Mouse (Mus musculus): ENCODE data around the gene B130006D01Rik. TPM values are rescaled to one million over a fixed set of nuclear protein-coding genes. Genes with fewer than 3 reads are reported as not detected.
"Not testable (repeated sequence)": the region's sequence is repeated elsewhere in the genome, so short reads cannot be mapped to it uniquely, and the experiment has no call there.

B130006D01Rik gene
- polyA plus RNA-seq, 1 experiment from 2014 or later, result 1.1 TPM

GRCm38 (mm10) chr11:95749619-95750018 is 26.2 kb downstream of the B130006D01Rik start:
- Histone ChIP-seq H3K36me3 (ENCODE audit: control insufficient read depth, insufficient read depth, low read length) (peaks cover 30% of the 10 kb centered on the region), H3K27me3 (replicated peaks; ENCODE audit: control insufficient read depth, insufficient read depth, low read length) (no peaks in the 10 kb centered on the region), H3K4me3 (ENCODE audit: low read depth, low read length) (no peak overlapping the region), H3K4me2 (ENCODE audit: low read depth, low read length) (no peak overlapping the region), H3K27ac (replicated peaks; ENCODE audit: low read depth, low read length) (no peak overlapping the region), H3K9ac (ENCODE audit: low read depth, low read length) (no peak overlapping the region), H3K9me3 (ENCODE audit: control insufficient read depth, low read length) (no peaks in the 10 kb centered on the region), H3K4me1 (ENCODE audit: control insufficient read depth, insufficient read depth, low read length) (no peaks in the 10 kb centered on the region)
- no peak for DNase-seq (ENCODE audit: low spot score)
- no peak for ATAC-seq (ENCODE audit: low read depth)
- 85% methylated on average over 15 of the region's 15 CpGs for WGBS

- no peak overlapping the region for H3K9ac ChIP-seq (ENCODE audit: low read depth, low read length)
- H3K4me3 ChIP-seq (ENCODE audit: low read depth, low read length), result no peak overlapping the region
- no peak overlapping the region for H3K4me2 ChIP-seq (ENCODE audit: low read depth, low read length)
- no peaks in the 10 kb centered on the region for H3K9me3 ChIP-seq (ENCODE audit: control insufficient read depth, low read length)
- WGBS, result 7% methylated on average over 1 of the region's 1 CpGs
- H3K36me3 ChIP-seq (ENCODE audit: control insufficient read depth, insufficient read depth, low read length), result peaks cover 43% of the 10 kb centered on the region
- peak; percentile 67 for DNase-seq (ENCODE audit: low spot score)
- no peak for ATAC-seq (ENCODE audit: low read depth)
- H3K27me3 ChIP-seq (replicated peaks; ENCODE audit: control insufficient read depth, insufficient read depth, low read length), result no peaks in the 10 kb centered on the region
- no peak overlapping the region for H3K27ac ChIP-seq (replicated peaks; ENCODE audit: low read depth, low read length)
- no peaks in the 10 kb centered on the region for H3K4me1 ChIP-seq (ENCODE audit: control insufficient read depth, insufficient read depth, low read length)
Measured at GRCm38 (mm10) chr11:95750995-95751394, 27.6 kb downstream of the B130006D01Rik start.

- H3K27me3 ChIP-seq (replicated peaks; ENCODE audit: control insufficient read depth, insufficient read depth, low read length); ATAC-seq (ENCODE audit: low read depth); H3K27ac ChIP-seq (replicated peaks; ENCODE audit: low read depth, low read length); DNase-seq (ENCODE audit: low spot score); H3K4me1 ChIP-seq (ENCODE audit: control insufficient read depth, insufficient read depth, low read length); H3K9ac ChIP-seq (ENCODE audit: low read depth, low read length); H3K4me3 ChIP-seq (ENCODE audit: low read depth, low read length); H3K4me2 ChIP-seq (ENCODE audit: low read depth, low read length); H3K9me3 ChIP-seq (ENCODE audit: control insufficient read depth, low read length): not testable (repeated sequence)
- peaks cover 53% of the 10 kb centered on the region for H3K36me3 ChIP-seq (ENCODE audit: control insufficient read depth, insufficient read depth, low read length)
- WGBS, result 100% methylated on average over 4 of the region's 4 CpGs
Measured at GRCm38 (mm10) chr11:95755137-95755536, 31.8 kb downstream of the B130006D01Rik start.

DNA sequence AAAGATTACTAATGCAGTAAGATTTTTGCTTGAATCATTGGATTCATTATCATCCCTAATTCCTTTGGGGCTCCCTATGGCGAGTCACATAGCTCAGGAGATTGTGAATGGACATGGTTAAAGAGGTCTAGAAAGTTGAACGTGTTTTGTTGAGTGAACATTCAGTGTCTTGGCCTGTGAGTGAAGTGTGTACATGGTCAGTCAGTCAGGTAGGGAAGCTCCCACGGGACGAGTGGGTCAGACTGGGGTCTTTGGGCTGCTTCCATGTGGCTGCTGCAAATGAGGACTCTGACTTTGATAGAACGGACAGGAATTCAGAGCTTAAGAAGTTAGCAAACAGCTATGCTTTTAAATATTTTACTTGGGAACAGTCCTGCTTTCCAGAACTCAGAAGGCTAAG is 37.1 kb downstream of the B130006D01Rik start:
- H3K27me3 ChIP-seq (replicated peaks; ENCODE audit: control insufficient read depth, insufficient read depth, low read length), result no peaks in the 10 kb centered on the region
- H3K9ac ChIP-seq (ENCODE audit: low read depth, low read length), result no peak overlapping the region
- no peak overlapping the region for H3K4me2 ChIP-seq (ENCODE audit: low read depth, low read length)
- no peaks in the 10 kb centered on the region for H3K4me1 ChIP-seq (ENCODE audit: control insufficient read depth, insufficient read depth, low read length)
- no peak for ATAC-seq (ENCODE audit: low read depth)
- 86% methylated on average over 5 of the region's 5 CpGs for WGBS
- H3K36me3 ChIP-seq (ENCODE audit: control insufficient read depth, insufficient read depth, low read length), result peaks cover 45% of the 10 kb centered on the region
- H3K27ac ChIP-seq (replicated peaks; ENCODE audit: low read depth, low read length), result no peak overlapping the region
- no peak overlapping the region for H3K4me3 ChIP-seq (ENCODE audit: low read depth, low read length)
- no peak for DNase-seq (ENCODE audit: low spot score)
- no peaks in the 10 kb centered on the region for H3K9me3 ChIP-seq (ENCODE audit: control insufficient read depth, low read length)

DNA sequence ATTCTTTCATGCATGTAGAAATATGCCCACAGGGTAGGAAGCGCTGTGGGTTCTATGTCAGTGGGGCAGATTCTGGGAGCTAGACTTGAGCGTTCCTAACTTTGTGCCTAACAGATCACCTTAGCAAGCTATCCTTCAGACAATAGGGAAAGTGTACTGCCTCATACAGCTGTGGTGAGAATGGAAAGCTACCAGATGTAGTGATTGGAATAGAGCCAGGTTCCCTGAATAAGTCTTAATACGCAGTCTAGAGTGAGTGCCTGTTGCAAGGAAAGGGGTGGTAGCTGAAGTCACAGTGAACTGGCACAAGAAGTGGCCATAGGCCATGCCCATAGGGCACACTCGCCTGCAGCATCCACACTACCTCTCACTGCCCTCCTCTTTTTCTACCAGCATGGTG is 39.6 kb downstream of the B130006D01Rik start:
- Histone ChIP-seq H3K4me1 (ENCODE audit: control insufficient read depth, insufficient read depth, low read length) (no peaks in the 10 kb centered on the region), H3K4me2 (ENCODE audit: low read depth, low read length) (no peak overlapping the region), H3K27me3 (replicated peaks; ENCODE audit: control insufficient read depth, insufficient read depth, low read length) (no peaks in the 10 kb centered on the region), H3K4me3 (ENCODE audit: low read depth, low read length) (no peak overlapping the region), H3K36me3 (ENCODE audit: control insufficient read depth, insufficient read depth, low read length) (peaks cover 27% of the 10 kb centered on the region), H3K9me3 (ENCODE audit: control insufficient read depth, low read length) (no peaks in the 10 kb centered on the region), H3K9ac (ENCODE audit: low read depth, low read length) (no peak overlapping the region), H3K27ac (replicated peaks; ENCODE audit: low read depth, low read length) (no peak overlapping the region)
- WGBS, result 57% methylated on average over 4 of the region's 4 CpGs
- peak; percentile 48 for DNase-seq (ENCODE audit: low spot score)
- ATAC-seq (ENCODE audit: low read depth), result no peak

DNA sequence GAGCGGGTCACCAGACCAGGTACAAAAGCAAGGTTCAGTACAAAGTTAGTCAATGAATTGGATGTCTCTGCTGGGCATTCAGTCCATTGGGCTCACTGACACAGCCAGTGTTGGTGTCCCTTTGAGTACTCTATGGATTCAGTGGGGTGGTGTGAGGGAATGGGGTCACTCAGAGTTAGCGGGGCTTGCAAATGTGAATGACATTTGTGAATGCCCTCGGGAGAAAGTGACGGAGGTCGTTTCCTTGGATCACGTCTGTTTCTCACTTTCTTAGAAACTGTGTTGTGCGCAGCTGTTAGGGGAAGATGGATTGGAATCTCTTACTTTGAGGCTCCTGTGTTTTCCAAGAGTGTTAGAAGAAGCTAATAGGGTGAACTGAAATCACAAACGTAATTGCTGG is 41.4 kb downstream of the B130006D01Rik start:
- Histone ChIP-seq H3K27ac (replicated peaks; ENCODE audit: low read depth, low read length) (no peak overlapping the region), H3K4me1 (ENCODE audit: control insufficient read depth, insufficient read depth, low read length) (no peaks in the 10 kb centered on the region), H3K9me3 (ENCODE audit: control insufficient read depth, low read length) (no peaks in the 10 kb centered on the region), H3K27me3 (replicated peaks; ENCODE audit: control insufficient read depth, insufficient read depth, low read length) (no peaks in the 10 kb centered on the region), H3K4me2 (ENCODE audit: low read depth, low read length) (no peak overlapping the region), H3K9ac (ENCODE audit: low read depth, low read length) (no peak overlapping the region), H3K4me3 (ENCODE audit: low read depth, low read length) (no peak overlapping the region), H3K36me3 (ENCODE audit: control insufficient read depth, insufficient read depth, low read length) (peaks cover 39% of the 10 kb centered on the region)
- ATAC-seq (ENCODE audit: low read depth) (no peak), DNase-seq (ENCODE audit: low spot score) (no peak)
- 71% methylated on average over 8 of the region's 8 CpGs for WGBS

GRCm38 (mm10) chr11:95765334-95765733 is 41.9 kb downstream of the B130006D01Rik start:
- Histone ChIP-seq H3K4me3 (ENCODE audit: low read depth, low read length) (no peak overlapping the region), H3K9me3 (ENCODE audit: control insufficient read depth, low read length) (no peaks in the 10 kb centered on the region), H3K36me3 (ENCODE audit: control insufficient read depth, insufficient read depth, low read length) (peaks cover 43% of the 10 kb centered on the region), H3K27ac (replicated peaks; ENCODE audit: low read depth, low read length) (no peak overlapping the region), H3K4me1 (ENCODE audit: control insufficient read depth, insufficient read depth, low read length) (no peaks in the 10 kb centered on the region), H3K9ac (ENCODE audit: low read depth, low read length) (no peak overlapping the region), H3K27me3 (replicated peaks; ENCODE audit: control insufficient read depth, insufficient read depth, low read length) (no peaks in the 10 kb centered on the region), H3K4me2 (ENCODE audit: low read depth, low read length) (no peak overlapping the region)
- DNase-seq (ENCODE audit: low spot score) (no peak), ATAC-seq (ENCODE audit: low read depth) (no peak)
- WGBS, result 91% methylated on average over 10 of the region's 10 CpGs

DNA sequence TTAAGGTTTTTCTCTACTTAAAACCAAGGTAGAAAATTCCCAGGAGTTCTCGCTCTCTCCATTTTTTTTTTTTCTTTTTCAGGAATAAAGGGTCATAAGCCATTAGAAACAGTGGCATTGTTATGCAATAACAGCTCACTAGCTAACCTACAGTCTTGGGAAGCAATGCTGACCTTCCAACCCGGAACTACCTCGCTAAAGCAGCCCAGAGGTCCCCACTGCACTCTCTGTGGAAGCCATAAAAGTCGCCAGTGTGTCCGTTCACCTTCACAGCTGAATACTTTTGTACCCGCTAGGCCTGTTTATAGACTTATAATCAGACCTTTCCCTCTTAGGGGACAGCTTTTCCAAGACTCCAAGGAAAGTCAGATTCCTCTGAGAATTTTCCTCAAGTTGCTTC is 44.9 kb downstream of the B130006D01Rik start:
- Histone ChIP-seq H3K9me3 (ENCODE audit: control insufficient read depth, low read length) (no peaks in the 10 kb centered on the region), H3K27ac (replicated peaks; ENCODE audit: low read depth, low read length) (no peak overlapping the region), H3K4me3 (ENCODE audit: low read depth, low read length) (no peak overlapping the region), H3K36me3 (ENCODE audit: control insufficient read depth, insufficient read depth, low read length) (peaks cover 39% of the 10 kb centered on the region), H3K4me2 (ENCODE audit: low read depth, low read length) (no peak overlapping the region), H3K9ac (ENCODE audit: low read depth, low read length) (no peak overlapping the region), H3K4me1 (ENCODE audit: control insufficient read depth, insufficient read depth, low read length) (no peaks in the 10 kb centered on the region), H3K27me3 (replicated peaks; ENCODE audit: control insufficient read depth, insufficient read depth, low read length) (no peaks in the 10 kb centered on the region)
- ATAC-seq (ENCODE audit: low read depth) (no peak), DNase-seq (ENCODE audit: low spot score) (no peak)
- WGBS, result 83% methylated on average over 6 of the region's 6 CpGs

- H3K27ac ChIP-seq (replicated peaks; ENCODE audit: low read depth, low read length), result no peak overlapping the region
- no peaks in the 10 kb centered on the region for H3K9me3 ChIP-seq (ENCODE audit: control insufficient read depth, low read length)
- ATAC-seq (ENCODE audit: low read depth) (no peak), DNase-seq (ENCODE audit: low spot score) (no peak)
- no peak overlapping the region for H3K9ac ChIP-seq (ENCODE audit: low read depth, low read length)
- H3K27me3 ChIP-seq (replicated peaks; ENCODE audit: control insufficient read depth, insufficient read depth, low read length), result no peaks in the 10 kb centered on the region
- no peaks in the 10 kb centered on the region for H3K4me1 ChIP-seq (ENCODE audit: control insufficient read depth, insufficient read depth, low read length)
- WGBS, result 85% methylated on average over 10 of the region's 10 CpGs
- no peak overlapping the region for H3K4me2 ChIP-seq (ENCODE audit: low read depth, low read length)
- H3K4me3 ChIP-seq (ENCODE audit: low read depth, low read length), result no peak overlapping the region
- H3K36me3 ChIP-seq (ENCODE audit: control insufficient read depth, insufficient read depth, low read length), result peaks cover 30% of the 10 kb centered on the region
Measured at GRCm38 (mm10) chr11:95769208-95769607, 45.8 kb downstream of the B130006D01Rik start.
